Comparison of ENCODE assay signal across 9 mouse cellular contexts in genomic region chr3:89337721-89338578, GRCm38 (mm10). TPM values are rescaled to one million over a fixed set of nuclear protein-coding genes. Genes with fewer than 3 reads are reported as not detected.
DNase-seq lines count a peak whose midpoint lies in the region; ATAC-seq lines count a peak whose summit lies in the region.
"Had no signal": no experiment of that assay in that cellular context is flagged by ENCODE, and none has a peak within 500 bp of the region (broad histone marks: within the 10 kb centered on the region; RNA-seq: fewer than 3 reads in every experiment).

TSS of gene Efna4 (minus strand) at chr3:89338028.

- peak within 1 kb of the TSS; percentile 85 for H3K27ac ChIP-seq in midbrain, embryonic 13.5 days

- H3K4me2 ChIP-seq in midbrain, embryonic 13.5 days (replicated peaks), result peak within 1 kb of the TSS; percentile 84

- peaks cover 57% of the 10 kb centered on the region for H3K4me1 ChIP-seq in midbrain, embryonic 13.5 days (replicated peaks)

- peak; percentile 66 for ATAC-seq in CD4-positive, CD25-positive, alpha-beta regulatory T cell, adult 4 months
- peak; percentile 72 for ATAC-seq in midbrain, embryonic 13.5 days

- 0 out of 2 replicates have a peak, but pooled peaks cover 3% of the 10 kb centered on the region for H3K27me3 ChIP-seq in midbrain, embryonic 13.5 days

- H3K9ac ChIP-seq in midbrain, embryonic 13.5 days (replicated peaks), result peak within 1 kb of the TSS; percentile 82

- peaks cover 22% of the 10 kb centered on the region for H3K36me3 ChIP-seq in midbrain, embryonic 13.5 days

- 1% methylated on average over 44 of the region's 44 CpGs for WGBS in large intestine, adult 2 months
- under 1% methylated on average over 44 of the region's 44 CpGs for WGBS in midbrain, embryonic 13.5 days

- peak within 1 kb of the TSS; percentile 79 for H3K4me3 ChIP-seq in midbrain, embryonic 13.5 days (replicated peaks)

- DNase-seq in 416B (ENCODE audit: low read depth), result peak; percentile 76
- DNase-seq in embryo, embryonic 11 days, result peak; percentile 90
- peak; percentile 61 for DNase-seq in heart, postnatal 4 days
- DNase-seq in large intestine, adult 2 months (ENCODE audit: low read depth, low spot score), result no peak
- peak; percentile 57 to 73 for DNase-seq in thymus, postnatal 36 days
- DNase-seq in gastrocnemius, postnatal 4 days (ENCODE audit: low spot score in 2 of 2), result no peak

- H3K9me3 ChIP-seq in midbrain, embryonic 13.5 days, result no peaks in the 10 kb centered on the region

RNA-seq across cellular contexts. Expression of gene Efna4, which starts in this region (rescaled TPM):
- polyA plus RNA-seq in CD4-positive, CD25-positive, alpha-beta regulatory T cell, adult 4 months (2017; shearing (Covaris generic)), result not detected
- total RNA-seq in heart, postnatal 4 days (2021), result 1 to 10 TPM; 3.1 to 3.7 TPM
- 14.5 and 14.6 TPM in 2 replicates for polyA plus RNA-seq in large intestine, adult 2 months (2012; rRNA removed)
- 8.8 and 11.4 TPM in 2 replicates for polyA plus RNA-seq in midbrain, embryonic 13.5 days (2015; fragmentation: Nextera tagmentation; extraction: Ambion mirVana)
- 1 to 10 TPM; 2.6 to 2.8 TPM for total RNA-seq in gastrocnemius, postnatal 4 days (2021)
- total RNA-seq: neutrophil, adult 5-6 weeks had no signal

Comparison
In these comparisons a context has a peak if more than half of its experiments do, and no peak if none do; other contexts are left out.
1. Peak in ATAC-seq in CD4-positive, CD25-positive, alpha-beta regulatory T cell, adult 4 months; RNA of the gene not detected or under 1 TPM.
2. DNase-seq: peak in 416B (single experiment), embryo, embryonic 11 days (single experiment), heart, postnatal 4 days (single experiment) and thymus, postnatal 36 days (2 of 2); none in large intestine, adult 2 months (single experiment) and gastrocnemius, postnatal 4 days (0 of 2).